Mouse (Mus musculus) myocyte (in vitro differentiated cells): Measurements from ENCODE around the gene Pacsin1.

Experiments
- E2F4 ChIP-seq: IDR thresholded peaks from one replicate; pipeline ENCODE4 v1.6.1; 2011; ENCODE audit warnings: mild to moderate bottlenecking, control low read depth, moderate library complexity; ENCODE audit not compliant: insufficient read depth
- MAX ChIP-seq: IDR thresholded peaks from one replicate; pipeline ENCODE4 v1.6.1; 2011; ENCODE audit warnings: low read depth, mild to moderate bottlenecking, control low read depth
- MYOG ChIP-seq, 3 experiments: IDR thresholded peaks; one replicate each; pipeline ENCODE4 v1.6.1; 2011; ENCODE audit warnings: control low read depth in 2 of 3, low read depth in 2 of 3, mild to moderate bottlenecking in 2 of 3; ENCODE audit not compliant: insufficient read length in 2 of 3, control insufficient read depth in 1 of 3, insufficient read depth in 1 of 3
- POLR2A ChIP-seq: IDR thresholded peaks from one replicate; pipeline ENCODE4 v1.6.1; 2011; ENCODE audit warnings: low read depth, mild to moderate bottlenecking, control low read depth, moderate library complexity; ENCODE audit not compliant: insufficient read length
- POLR2AphosphoS2 ChIP-seq: IDR thresholded peaks from one replicate; pipeline ENCODE4 v1.6.1; 2011; ENCODE audit warnings: low read depth, control low read depth; ENCODE audit not compliant: insufficient read length
- REST ChIP-seq: IDR thresholded peaks from one replicate; pipeline ENCODE4 v1.6.1; 2011; ENCODE audit warnings: mild to moderate bottlenecking, control low read depth, moderate library complexity; ENCODE audit not compliant: insufficient read depth, insufficient read length
- SRF ChIP-seq: IDR thresholded peaks from one replicate; pipeline ENCODE4 v1.6.1; 2011; ENCODE audit warnings: low read depth; ENCODE audit not compliant: control insufficient read depth, insufficient read length
- TCF12 ChIP-seq: IDR thresholded peaks from one replicate; pipeline ENCODE4 v1.6.1; 2011; ENCODE audit warnings: mild to moderate bottlenecking, control low read depth; ENCODE audit not compliant: poor library complexity, insufficient read depth, severe bottlenecking
- USF1 ChIP-seq: IDR thresholded peaks from one replicate; pipeline ENCODE4 v1.6.1; 2011; ENCODE audit warnings: low read depth, mild to moderate bottlenecking, control low read depth, moderate library complexity

- TF ChIP-seq MYOG (IDR thresholded peaks at IDR 0.05; ENCODE audit: control insufficient read depth in 1 of 3, insufficient read depth in 1 of 3, insufficient read length in 2 of 3, low read depth in 2 of 3) (no peak), POLR2A (peak; percentile 22), MAX (no peak), SRF (no peak), TCF12 (no peak), POLR2AphosphoS2 (peak; percentile 96), REST (no peak), USF1 (no peak), E2F4 (no peak)
These were observed 25.9 kb upstream of the Pacsin1 start for GRCm38 (mm10) chr17:27629249-27630020.
